Mouse (Mus musculus) C2C12 (cell line): ENCODE data around the gene Nmd3.

ENCODE experiments used
- CTCF ChIP-seq: IDR thresholded peaks from one replicate; pipeline ENCODE4 v1.5.1; 2011; ENCODE audit not compliant: control insufficient read depth, insufficient read depth, insufficient read length
- MYOD1 ChIP-seq: IDR thresholded peaks from one replicate; pipeline ENCODE4 v1.6.1; 2011; ENCODE audit warnings: low read depth; ENCODE audit not compliant: control insufficient read depth, insufficient read length
- USF1 ChIP-seq: IDR thresholded peaks from one replicate; pipeline ENCODE4 v1.6.1; 2011; ENCODE audit warnings: low read depth, mild to moderate bottlenecking, control low read depth, moderate library complexity

DNA sequence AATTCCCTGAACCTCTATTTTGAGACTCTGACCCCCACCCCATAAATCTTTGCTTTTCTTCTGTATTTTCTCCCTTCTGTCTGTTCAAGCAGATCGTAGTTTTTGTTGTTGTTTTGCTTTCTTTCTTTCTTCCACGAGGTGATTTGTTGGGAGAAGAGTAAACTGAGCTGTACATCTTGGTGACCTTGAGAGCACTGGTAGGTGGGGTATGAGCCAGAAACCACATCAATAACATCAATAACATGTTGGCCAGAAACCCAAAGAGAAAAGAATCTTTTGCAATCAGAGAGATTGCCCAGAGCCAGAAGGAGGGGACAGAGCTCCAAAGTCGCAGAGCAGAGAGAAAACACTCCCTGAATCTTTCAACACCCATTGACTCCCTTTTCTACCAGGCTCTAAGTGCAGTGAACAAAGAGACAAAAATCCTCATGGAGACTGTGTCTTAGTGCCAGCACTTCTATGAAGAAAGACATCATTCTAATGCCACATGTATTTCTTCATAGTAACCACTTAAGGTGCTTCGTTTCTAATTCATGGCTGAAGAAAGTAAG lies 57.5 kb downstream of the Nmd3 start:
- TF ChIP-seq CTCF, result no peak
- TF ChIP-seq USF1, result no peak
- no peak for TF ChIP-seq MYOD1
